Mouse (Mus musculus) liver, embryonic 14.5 days (tissue): ENCODE results near the gene Grsf1. TPM values are rescaled to one million over a fixed set of nuclear protein-coding genes. Genes with fewer than 3 reads are reported as not detected.

Experiments used
- ATAC-seq: fragments of 200-750 bp; cut with Nextera tagmentation; 2 replicates; pipeline ENCODE4 v1.8.0; 2017; ENCODE audit warnings: moderate number of reproducible peaks, mild to moderate bottlenecking, moderate library complexity; ENCODE audit not compliant: insufficient read depth
- DNase-seq, 3 experiments: peaks; one replicate each; pipeline ENCODE4 v3.0.0-alpha.2; 2012 to 2013; ENCODE audit warnings: low read depth in 3 of 3, low spot score in 3 of 3
- H3K27ac ChIP-seq: fragments of 300-500 bp; sonication (generic); 2 replicates; pipeline ENCODE4 v1.5.1; 2014; ENCODE audit warnings: moderate library complexity, mild to moderate bottlenecking, control low read depth, inconsistent platforms
- H3K27me3 ChIP-seq: fragments of 300-500 bp; sonication (generic); 2 replicates; pipeline ENCODE4 v1.6.1; 2014; ENCODE audit warnings: mild to moderate bottlenecking, low read length, moderate library complexity; ENCODE audit not compliant: control insufficient read depth, insufficient read depth
- H3K36me3 ChIP-seq: fragments of 300-500 bp; sonication (generic); replicated peaks from 2 replicates; pipeline ENCODE4 v1.6.1; 2014; ENCODE audit warnings: low read depth; ENCODE audit not compliant: control insufficient read depth, insufficient read depth
- H3K4me1 ChIP-seq, 2 experiments: fragments of 200-500 bp in 1 of 2; fragments of 300-500 bp in 1 of 2; sonication (generic) in 1 of 2; replicated peaks; 2 replicates each; pipeline ENCODE4 v1.6.1; 2012 to 2014; ENCODE audit warnings: antibody characterized with exemption in 1 of 2, inconsistent platforms in 1 of 2, low read length in 1 of 2; ENCODE audit not compliant: control insufficient read depth in 2 of 2, insufficient read depth in 2 of 2
- H3K4me2 ChIP-seq: fragments of 300-500 bp; sonication (generic); 2 replicates; pipeline ENCODE4 v1.6.1; 2014; ENCODE audit warnings: low read depth, mild to moderate bottlenecking, control low read depth, moderate library complexity
- H3K4me3 ChIP-seq, 2 experiments: fragments of 200-500 bp in 1 of 2; fragments of 300-500 bp in 1 of 2; sonication (generic) in 1 of 2; 2 replicates each; pipeline ENCODE4 v1.5.1; 2012 to 2014; ENCODE audit warnings: low read depth in 2 of 2, low read length in 2 of 2, mild to moderate bottlenecking in 2 of 2, control low read depth in 1 of 2, inconsistent platforms in 1 of 2, moderate library complexity in 1 of 2; ENCODE audit not compliant: insufficient read depth in 1 of 2
- H3K9ac ChIP-seq: fragments of 300-500 bp; sonication (generic); replicated peaks from 2 replicates; pipeline ENCODE4 v1.6.1; 2014; ENCODE audit warnings: mild to moderate bottlenecking, control low read depth, moderate library complexity
- H3K9me3 ChIP-seq: fragments of 300-500 bp; sonication (generic); 2 replicates; pipeline ENCODE4 v1.6.1; 2016; ENCODE audit warnings: low read length, mixed read lengths; ENCODE audit not compliant: control insufficient read depth
- CTCF ChIP-seq: IDR thresholded peaks from 2 replicates; pipeline ENCODE4 v1.5.1; 2016; ENCODE audit warnings: antibody characterized with exemption, low read depth, control low read depth
- EP300 ChIP-seq: IDR thresholded peaks from 2 replicates; pipeline ENCODE4 v1.6.1; 2016; ENCODE audit warnings: antibody characterized with exemption, low read depth
- WGBS: fragments of 180-500 bp; shearing (Covaris S2); extraction: QIAGEN DNeasy Blood & Tissue Kit; methylation state at CpG from one replicate; pipeline ENCODE4 v1.1.7; 2014; ENCODE audit not compliant: insufficient replicate concordance; 5-methylcytosine and 5-hydroxymethylcytosine counted together
- polyA plus RNA-seq, 2 experiments: library from polyadenylated mRNA; depleted of rRNA in 1 of 2; stranded (reverse) in 1 of 2; unstranded in 1 of 2; fragments of >200 nt; fragmentation: Nextera tagmentation in 1 of 2; extraction: Ambion mirVana in 1 of 2; gene quantifications; 2 replicates each; pipeline versions ENCODE4 v1.2.1 to v1.2.3; 2012 to 2014

Gene Grsf1
- polyA plus RNA-seq, 2 experiments, result 20.3 to 27.5 TPM

- ATAC-seq, result no peak
- H3K27ac ChIP-seq, result no peak overlapping the region
Observed at GRCm38 (mm10) chr5:88632463-88632862, 43.5 kb downstream of the Grsf1 start.

GRCm38 (mm10) chr5:88631545-88631944, 44.4 kb downstream of the Grsf1 start:
- Histone ChIP-seq H3K36me3 (no peaks in the 10 kb centered on the region), H3K27ac (no peak overlapping the region), H3K9ac (no peak overlapping the region), H3K4me3 (no peak overlapping the region), H3K27me3 (no peaks in the 10 kb centered on the region), H3K4me1 (peaks cover 15 to 16% of the 10 kb centered on the region in 2 experiments), H3K4me2 (no peak overlapping the region), H3K9me3 (no peaks in the 10 kb centered on the region)
- ATAC-seq (no peak), DNase-seq (no peak)
- 66% methylated on average over 5 of the region's 5 CpGs for WGBS
- no peak for TF ChIP-seq EP300
- TF ChIP-seq CTCF, result no peak

More at GRCm38 (mm10) chr5:88632463-88632862, 43.5 kb downstream of the Grsf1 start:
- Histone ChIP-seq H3K9me3 (no peaks in the 10 kb centered on the region), H3K4me2 (no peak overlapping the region), H3K27me3 (no peaks in the 10 kb centered on the region), H3K36me3 (peaks cover under 1% of the 10 kb centered on the region; the same call in 1 of the 2 replicates), H3K4me3 (no peak overlapping the region), H3K4me1 (peaks cover 8 to 11% of the 10 kb centered on the region in 2 experiments), H3K9ac (no peak overlapping the region)
- DNase-seq, result no peak
- WGBS, result 84% methylated on average over 9 of the region's 9 CpGs
- no peak for TF ChIP-seq CTCF

- Histone ChIP-seq H3K36me3 (no peaks in the 10 kb centered on the region), H3K9ac (no peak overlapping the region), H3K27ac (no peak overlapping the region), H3K4me1 (peaks cover 15 to 16% of the 10 kb centered on the region in 2 experiments), H3K4me3 (no peak overlapping the region), H3K4me2 (no peak overlapping the region), H3K27me3 (no peaks in the 10 kb centered on the region), H3K9me3 (no peaks in the 10 kb centered on the region)
- ATAC-seq (no peak), DNase-seq (peak in 1 of 3 experiments; percentile 32)
- TF ChIP-seq CTCF (no peak), EP300 (no peak)
- 29% methylated on average over 3 of the region's 3 CpGs for WGBS
Observed at GRCm38 (mm10) chr5:88630883-88631282, 45.1 kb downstream of the Grsf1 start.

- no peak overlapping the region for H3K4me3 ChIP-seq
- H3K4me2 ChIP-seq, result no peak overlapping the region
- ATAC-seq, result no peak
- no peaks in the 10 kb centered on the region for H3K27me3 ChIP-seq
- no peak overlapping the region for H3K9ac ChIP-seq
- no peaks in the 10 kb centered on the region for H3K36me3 ChIP-seq
- no peak for DNase-seq
- 77% methylated on average over 8 of the region's 8 CpGs for WGBS
- no peak overlapping the region for H3K27ac ChIP-seq
- no peaks in the 10 kb centered on the region for H3K9me3 ChIP-seq
- H3K4me1 ChIP-seq, result peaks cover 15 to 16% of the 10 kb centered on the region in 2 experiments
- no peak for TF ChIP-seq EP300
- no peak for TF ChIP-seq CTCF
Observed at GRCm38 (mm10) chr5:88629987-88630386, 46.0 kb downstream of the Grsf1 start.

- DNase-seq (no peak), ATAC-seq (no peak)
- Histone ChIP-seq H3K27ac (no peak overlapping the region), H3K4me2 (no peak overlapping the region), H3K9me3 (no peaks in the 10 kb centered on the region), H3K4me1 (peaks cover 15 to 16% of the 10 kb centered on the region in 2 experiments), H3K27me3 (no peaks in the 10 kb centered on the region), H3K36me3 (no peaks in the 10 kb centered on the region), H3K4me3 (no peak overlapping the region), H3K9ac (no peak overlapping the region)
- TF ChIP-seq EP300 (no peak), CTCF (no peak)
- WGBS, result 82% methylated on average over 11 of the region's 11 CpGs
Observed at GRCm38 (mm10) chr5:88629125-88629524, 46.8 kb downstream of the Grsf1 start.
